Mouse (Mus musculus) olfactory bulb, adult 2 months (tissue): ENCODE measurements at regions not wholly inside any gene's neighbourhood (a gene's known extent, or its start where the extent isn't known, plus 50 kb on each side); places are given as distances from the start of the nearest gene placed in this dataset.

Source experiments
- H3K27ac ChIP-seq: fragments of 200-500 bp; 2 replicates; pipeline ENCODE4 v1.5.1; 2012; ENCODE audit warnings: low read depth, low read length; ENCODE audit not compliant: insufficient read depth
- H3K4me1 ChIP-seq: fragments of 200-500 bp; 2 replicates; pipeline ENCODE4 v1.6.1; 2012; ENCODE audit warnings: low read length; ENCODE audit not compliant: control insufficient read depth, insufficient read depth
- H3K4me3 ChIP-seq: fragments of 200-500 bp; 2 replicates; pipeline ENCODE4 v1.5.1; 2012; ENCODE audit warnings: mild to moderate bottlenecking, low read depth, low read length, moderate library complexity; ENCODE audit not compliant: insufficient read depth
- CTCF ChIP-seq: fragments of 200-500 bp; IDR thresholded peaks from 2 replicates; pipeline ENCODE4 v1.5.1; 2012; ENCODE audit warnings: low read depth, mild to moderate bottlenecking, low read length, moderate library complexity; ENCODE audit not compliant: insufficient read depth
- POLR2A ChIP-seq: fragments of 200-500 bp; IDR thresholded peaks from 2 replicates; pipeline ENCODE4 v1.6.1; 2012; ENCODE audit warnings: mild to moderate bottlenecking, low read depth, low read length, moderate library complexity; ENCODE audit not compliant: insufficient read depth
- WGBS: fragments of 180-500 bp; shearing (Covaris S2); methylation state at CpG from one replicate; pipeline ENCODE4 v1.1.7; 2018; 5-methylcytosine and 5-hydroxymethylcytosine counted together

DNA sequence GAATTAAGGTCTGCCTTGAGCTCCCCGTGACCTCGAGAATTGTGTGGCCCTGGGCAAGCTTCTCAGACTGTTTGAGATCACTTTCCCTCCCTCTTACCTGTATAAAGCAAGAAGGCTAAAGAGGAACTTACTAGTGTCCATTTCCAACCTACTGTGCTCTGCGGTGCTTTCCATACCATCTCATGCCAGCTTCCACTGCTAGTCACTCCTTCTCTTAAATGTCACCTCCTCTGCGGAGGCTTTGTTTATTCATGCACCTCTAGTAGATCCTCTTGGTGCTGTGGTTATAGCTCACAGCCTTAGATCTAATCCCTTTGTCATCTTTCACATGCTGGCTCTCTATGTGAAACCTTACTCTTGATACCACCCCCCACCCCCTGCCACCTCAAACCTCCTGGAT is 2310.3 kb upstream of the Lrrc6 start:
- 89% methylated on average over 4 of the region's 4 CpGs for WGBS
- Histone ChIP-seq H3K4me3 (no peak overlapping the region), H3K4me1 (peaks cover 2% of the 10 kb centered on the region; the same call in 1 of the 2 replicates), H3K27ac (no peak overlapping the region)
- TF ChIP-seq CTCF (no peak), POLR2A (no peak)

DNA sequence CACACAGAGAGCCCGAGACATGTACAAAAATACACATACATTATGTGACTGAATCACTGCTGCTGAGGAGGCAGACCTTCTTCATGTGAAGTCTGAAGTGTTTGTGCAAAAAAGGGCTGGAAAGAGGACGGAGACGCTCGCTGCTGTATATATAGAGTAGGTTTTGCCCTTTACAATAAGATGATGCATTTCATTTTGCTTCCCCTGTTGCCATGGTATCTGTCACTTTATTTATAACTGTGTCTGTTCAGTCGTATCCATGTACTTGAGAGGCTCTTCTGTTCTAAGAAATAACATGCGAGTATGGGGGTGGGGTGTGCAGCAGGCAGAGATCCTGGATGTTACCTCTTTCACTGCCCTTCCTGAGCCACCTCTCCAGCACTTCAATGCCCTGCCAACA is 2309.9 kb upstream of the Lrrc6 start:
- no peak overlapping the region for H3K27ac ChIP-seq
- peaks cover 2% of the 10 kb centered on the region; the same call in 1 of the 2 replicates for H3K4me1 ChIP-seq
- no peak overlapping the region for H3K4me3 ChIP-seq
- 49% methylated on average over 6 of the region's 6 CpGs for WGBS
- TF ChIP-seq POLR2A, result no peak
- TF ChIP-seq CTCF, result no peak

DNA sequence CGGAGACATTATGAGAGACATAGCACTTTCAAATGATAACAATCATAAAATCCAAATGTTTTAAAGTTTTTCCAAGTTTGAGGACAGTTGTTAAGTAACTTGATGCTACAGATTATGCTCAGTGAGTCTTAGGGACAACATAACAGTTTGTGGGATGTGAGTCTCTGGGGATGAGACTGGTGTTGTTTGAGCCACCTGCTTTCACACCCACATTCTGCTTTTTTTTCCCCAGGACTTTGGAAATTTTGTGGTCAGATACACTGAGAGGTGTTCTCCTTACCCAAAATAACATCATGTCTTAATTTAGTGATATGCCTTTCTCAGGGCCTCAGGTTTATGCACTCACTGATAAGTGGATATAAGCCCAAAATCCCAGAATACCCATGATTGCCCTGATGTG is 2307.5 kb upstream of the Lrrc6 start:
- TF ChIP-seq CTCF (no peak), POLR2A (no peak)
- Histone ChIP-seq H3K4me3 (no peak overlapping the region), H3K27ac (no peak overlapping the region), H3K4me1 (peaks cover 2% of the 10 kb centered on the region; the same call in 1 of the 2 replicates)
- WGBS, result 94% methylated on average over 1 of the region's 1 CpGs

DNA sequence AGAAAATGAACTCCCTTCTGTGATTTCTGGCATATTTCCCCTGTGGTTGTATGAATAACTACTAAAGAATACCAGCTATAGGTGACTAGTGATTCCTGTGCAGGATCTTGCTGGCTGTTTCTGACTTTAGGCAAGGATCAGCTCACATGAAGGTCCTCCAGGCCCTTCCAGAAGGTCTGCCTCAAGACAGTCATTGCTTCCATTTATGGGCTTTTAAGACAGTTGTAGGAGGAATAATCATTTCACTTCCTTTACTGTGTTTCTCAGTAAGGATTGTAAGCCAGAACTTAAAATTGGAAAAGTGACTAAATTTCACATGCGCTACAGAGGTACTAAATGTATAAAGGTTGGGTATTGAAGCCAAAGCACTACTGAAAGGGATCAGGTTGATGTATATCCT is 2303.5 kb upstream of the Lrrc6 start:
- no peak for TF ChIP-seq POLR2A
- no peak for TF ChIP-seq CTCF
- no peak overlapping the region for H3K4me3 ChIP-seq
- no peak overlapping the region for H3K27ac ChIP-seq
- 98% methylated on average over 1 of the region's 1 CpGs for WGBS
- no peaks in the 10 kb centered on the region for H3K4me1 ChIP-seq

DNA sequence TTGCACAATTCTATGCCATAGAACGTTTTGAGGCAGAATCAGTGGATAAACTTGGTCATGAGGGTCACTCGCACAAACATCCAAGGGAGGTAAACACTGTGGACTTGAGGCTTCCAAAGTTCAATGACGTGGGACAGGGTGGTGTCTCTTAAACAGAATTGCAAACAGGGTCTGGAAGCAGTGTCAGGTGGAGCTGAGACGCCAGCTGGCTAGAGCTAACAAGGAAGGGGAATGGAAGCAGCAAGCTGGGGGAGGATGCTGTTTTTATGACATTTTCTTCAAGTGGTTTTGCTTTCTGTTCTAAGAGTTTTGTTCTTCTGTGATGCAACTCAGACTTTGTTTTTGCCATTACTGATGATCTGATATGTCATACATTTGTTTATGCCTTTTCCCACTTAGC is 2301.1 kb upstream of the Lrrc6 start:
- Histone ChIP-seq H3K27ac (no peak overlapping the region), H3K4me1 (no peaks in the 10 kb centered on the region), H3K4me3 (no peak overlapping the region)
- 89% methylated on average over 4 of the region's 4 CpGs for WGBS
- no peak for TF ChIP-seq POLR2A
- no peak for TF ChIP-seq CTCF

DNA sequence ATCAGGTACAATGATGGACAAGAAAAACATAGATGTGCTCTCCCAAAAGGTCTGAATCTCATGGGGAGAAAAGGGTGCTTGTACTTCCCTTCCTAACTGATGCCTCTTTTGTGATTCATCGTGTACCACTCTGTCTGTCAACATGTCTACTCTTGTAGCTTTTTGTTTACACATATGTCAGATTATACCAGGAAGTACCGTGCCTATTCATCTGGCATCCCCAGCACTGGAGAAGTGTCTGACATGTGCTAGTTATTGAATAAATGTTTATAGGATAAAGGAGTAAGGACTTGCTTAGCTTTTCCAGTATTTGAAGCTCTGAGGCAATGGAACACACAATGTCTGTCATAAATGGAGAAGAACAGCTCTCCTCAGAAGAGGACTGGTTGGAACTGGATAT is 2296.7 kb upstream of the Lrrc6 start:
- Histone ChIP-seq H3K4me3 (no peak overlapping the region), H3K4me1 (no peaks in the 10 kb centered on the region), H3K27ac (no peak overlapping the region)
- TF ChIP-seq POLR2A (no peak), CTCF (no peak)
- WGBS, result 71% methylated on average over 2 of the region's 2 CpGs

DNA sequence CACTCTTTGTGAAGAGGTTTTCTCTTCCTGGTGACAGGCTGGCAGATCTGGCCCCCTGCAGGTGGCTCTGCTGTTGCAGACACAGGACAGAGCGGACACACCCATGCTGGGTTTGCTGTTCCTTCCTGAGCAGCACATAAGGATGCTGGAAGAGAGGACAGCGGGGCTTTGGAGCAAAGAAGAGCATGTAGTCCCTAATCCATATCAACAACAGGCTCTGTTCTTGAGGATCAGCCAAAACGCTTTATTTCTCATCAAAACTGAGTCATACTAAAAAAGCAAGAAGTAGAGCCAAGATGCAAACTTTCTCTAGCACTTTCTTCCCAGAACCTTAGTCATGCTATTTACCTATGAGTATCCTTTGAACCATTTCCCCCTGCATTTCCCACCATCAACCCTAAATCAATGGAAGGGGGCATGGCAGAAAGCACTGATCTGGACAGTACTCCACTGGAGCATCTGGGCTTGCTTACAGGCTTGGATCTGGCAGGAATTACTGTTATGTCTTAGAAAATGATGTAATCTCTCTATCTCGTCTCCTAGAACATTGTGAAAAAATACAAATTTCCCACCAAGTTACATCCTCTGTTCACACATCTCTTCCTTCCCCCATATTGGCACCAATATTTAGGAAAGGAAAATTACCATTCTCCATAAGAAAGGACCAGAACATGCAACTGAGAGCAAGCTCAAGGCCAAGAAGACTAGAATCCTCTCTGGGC is 2294.7 kb upstream of the Lrrc6 start:
- Histone ChIP-seq H3K4me3 (no peak overlapping the region), H3K4me1 (no peaks in the 10 kb centered on the region), H3K27ac (no peak overlapping the region)
- 76% methylated on average over 4 of the region's 4 CpGs for WGBS
- no peak for TF ChIP-seq CTCF
- TF ChIP-seq POLR2A, result no peak

DNA sequence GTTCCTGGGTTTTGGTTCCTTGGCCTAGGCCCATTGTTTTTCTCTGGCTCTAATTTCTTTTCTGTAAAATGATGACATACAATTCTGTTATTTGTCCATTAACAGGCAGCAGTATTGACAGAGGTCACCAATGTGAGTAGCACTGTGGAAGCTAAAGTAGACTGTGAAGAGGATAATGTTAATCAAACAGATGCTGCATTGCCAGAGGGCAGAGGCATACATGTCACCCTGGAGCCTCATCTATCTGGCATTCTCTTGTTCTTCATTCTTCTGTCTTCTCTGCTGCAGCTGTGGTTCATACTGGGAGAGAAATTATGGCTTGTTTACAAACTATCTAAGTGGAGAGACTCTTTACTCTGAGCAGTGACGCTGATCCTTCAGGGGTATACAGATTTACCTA is 2259.2 kb upstream of the Lrrc6 start:
- H3K4me1 ChIP-seq, result no peaks in the 10 kb centered on the region
- no peak overlapping the region for H3K4me3 ChIP-seq
- no peak overlapping the region for H3K27ac ChIP-seq
- TF ChIP-seq POLR2A (no peak), CTCF (no peak)
- whole genome bisulfite sequencing, result 81% methylated on average over 1 of the region's 1 CpGs

DNA sequence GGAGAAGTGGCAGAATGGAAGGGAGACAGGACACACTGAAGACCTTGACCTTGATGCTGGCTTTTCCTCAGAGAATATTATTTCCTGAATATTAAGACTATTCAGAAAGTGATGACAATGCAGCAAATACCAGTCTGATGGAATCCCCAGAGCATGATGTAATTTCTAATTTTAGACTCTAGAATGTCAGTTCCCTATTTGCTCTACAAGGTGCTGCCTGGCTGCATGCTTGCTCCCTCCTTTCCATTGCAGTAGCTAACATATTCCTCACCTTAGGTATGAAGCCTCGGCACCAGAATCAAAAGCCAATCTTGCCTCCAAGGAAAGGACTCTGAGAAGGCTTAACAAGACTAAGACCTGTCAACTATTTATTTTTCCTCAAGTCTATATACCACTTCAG is 2254.5 kb upstream of the Lrrc6 start:
- no peak for TF ChIP-seq POLR2A
- no peak for TF ChIP-seq CTCF
- H3K4me1 ChIP-seq, result no peaks in the 10 kb centered on the region
- 92% methylated on average over 1 of the region's 1 CpGs for WGBS
- H3K27ac ChIP-seq, result no peak overlapping the region
- no peak overlapping the region for H3K4me3 ChIP-seq

DNA sequence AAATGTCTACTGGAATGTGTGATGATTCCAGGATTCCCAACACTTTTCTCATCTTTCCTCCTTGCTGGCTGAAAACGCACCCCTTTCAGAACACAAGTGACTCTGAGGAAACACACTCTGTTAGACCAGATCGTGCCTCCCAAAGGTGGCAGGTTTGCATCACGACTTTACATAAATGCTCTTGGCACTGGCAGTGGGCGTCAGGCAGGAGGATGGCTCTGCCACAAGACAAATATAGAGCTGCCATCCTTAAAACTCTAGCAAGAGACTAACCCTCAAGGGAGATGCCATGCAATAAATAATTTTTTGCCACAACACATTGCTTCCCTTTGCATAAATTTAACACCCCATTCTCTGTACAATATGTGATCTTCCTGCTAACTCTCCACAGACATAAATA is 2254.1 kb upstream of the Lrrc6 start:
- WGBS, result 75% methylated on average over 4 of the region's 4 CpGs
- TF ChIP-seq POLR2A (no peak), CTCF (no peak)
- Histone ChIP-seq H3K4me3 (no peak overlapping the region), H3K27ac (no peak overlapping the region), H3K4me1 (no peaks in the 10 kb centered on the region)
